Mouse (Mus musculus) adrenal gland, adult 18-20 months (tissue): Measurements from ENCODE around the gene 5330417C22Rik. TPM values are rescaled to one million over a fixed set of nuclear protein-coding genes. Genes with fewer than 3 reads are reported as not detected.
"Not testable (repeated sequence)": the region's sequence is repeated elsewhere in the genome, so short reads cannot be mapped to it uniquely, and the experiment has no call there.

ENCODE experiments used
- DNase-seq, 2 experiments: peaks; one replicate each; pipeline ENCODE4 v3.0.0; 2021 to 2022; ENCODE audit warnings: low spot score in 2 of 2
- total RNA-seq, 2 experiments: library from RNA; stranded (reverse); gene quantifications; 1 replicate in 1 of 2; 2 replicates in 1 of 2; pipeline ENCODE4 v1.2.3; 2021

The 5330417C22Rik gene
- total RNA-seq, 2 experiments from 2014 or later, result 1.8 to 4.0 TPM

- no peak for DNase-seq
Observed at GRCm38 (mm10) chr3:108533114-108533885, 3.0 kb downstream of the 5330417C22Rik start.

- DNase-seq, result no peak
Observed at GRCm38 (mm10) chr3:108528489-108528888, 7.8 kb downstream of the 5330417C22Rik start.

GRCm38 (mm10) chr3:108523415-108523814, 12.9 kb downstream of the 5330417C22Rik start:
- DNase-seq, result no peak

GRCm38 (mm10) chr3:108518276-108518675, 18.1 kb downstream of the 5330417C22Rik start:
- no peak for DNase-seq

GRCm38 (mm10) chr3:108513465-108513864, 22.9 kb downstream of the 5330417C22Rik start:
- no peak for DNase-seq

GRCm38 (mm10) chr3:108510716-108511483, 25.4 kb downstream of the 5330417C22Rik start:
- no peak for DNase-seq

- DNase-seq, result no peak
Observed at GRCm38 (mm10) chr3:108510156-108510555, 26.2 kb downstream of the 5330417C22Rik start.

- DNase-seq, result no peak
Observed at GRCm38 (mm10) chr3:108508745-108509474, 27.4 kb downstream of the 5330417C22Rik start.

GRCm38 (mm10) chr3:108503908-108504307, 32.4 kb downstream of the 5330417C22Rik start:
- no peak for DNase-seq

- not testable (repeated sequence) for DNase-seq
Observed at GRCm38 (mm10) chr3:108501411-108501810, 34.9 kb downstream of the 5330417C22Rik start.

GRCm38 (mm10) chr3:108499826-108500225, 36.5 kb downstream of the 5330417C22Rik start:
- no peak for DNase-seq

GRCm38 (mm10) chr3:108497602-108498001, 38.7 kb downstream of the 5330417C22Rik start:
- no peak for DNase-seq

- no peak for DNase-seq
Observed at GRCm38 (mm10) chr3:108495486-108495885, 40.9 kb downstream of the 5330417C22Rik start.

GRCm38 (mm10) chr3:108494861-108495474, 41.4 kb downstream of the 5330417C22Rik start:
- no peak for DNase-seq

- DNase-seq, result no peak
Observed at GRCm38 (mm10) chr3:108489968-108490367, 46.4 kb downstream of the 5330417C22Rik start.

GRCm38 (mm10) chr3:108484749-108485148, 51.6 kb downstream of the 5330417C22Rik start:
- DNase-seq, result no peak

- no peak for DNase-seq
Observed at GRCm38 (mm10) chr3:108478800-108479199, 57.5 kb downstream of the 5330417C22Rik start.

- no peak for DNase-seq
Observed at GRCm38 (mm10) chr3:108476761-108477619, 59.3 kb downstream of the 5330417C22Rik start.

GRCm38 (mm10) chr3:108475496-108475895, 60.8 kb downstream of the 5330417C22Rik start:
- no peak for DNase-seq

GRCm38 (mm10) chr3:108474969-108475368, 61.4 kb downstream of the 5330417C22Rik start:
- DNase-seq, result no peak
